Mouse (Mus musculus) right cerebral cortex, postnatal 25 days (tissue): Measurements from ENCODE around the gene Erp44.

Experiments
- DNase-seq: peaks from one replicate; pipeline ENCODE4 v3.0.0; 2022

Erp44 gene

GRCm38 (mm10) chr4:48226800-48227199 lies 52.6 kb downstream of the Erp44 start:
- DNase-seq, result no peak

- DNase-seq, result no peak
These were observed 53.8 kb downstream of the Erp44 start for GRCm38 (mm10) chr4:48225604-48226003.

- peak; percentile 31 for DNase-seq
These were observed 54.2 kb downstream of the Erp44 start for GRCm38 (mm10) chr4:48225173-48225572.

GRCm38 (mm10) chr4:48203564-48203963 lies 75.8 kb downstream of the Erp44 start:
- no peak for DNase-seq

- DNase-seq, result no peak
These were observed 80.9 kb downstream of the Erp44 start for GRCm38 (mm10) chr4:48198447-48198846.

GRCm38 (mm10) chr4:48197925-48198324 lies 81.4 kb downstream of the Erp44 start:
- DNase-seq, result no peak

- no peak for DNase-seq
These were observed 97.1 kb downstream of the Erp44 start for GRCm38 (mm10) chr4:48182115-48182806.

- no peak for DNase-seq
These were observed 98.0 kb downstream of the Erp44 start for GRCm38 (mm10) chr4:48181366-48181765.

GRCm38 (mm10) chr4:48180922-48181321 lies 98.4 kb downstream of the Erp44 start:
- no peak for DNase-seq

- no peak for DNase-seq
These were observed 103.7 kb downstream of the Erp44 start for GRCm38 (mm10) chr4:48175666-48176065.

- no peak for DNase-seq
These were observed 115.5 kb downstream of the Erp44 start for GRCm38 (mm10) chr4:48163851-48164250.

- DNase-seq, result no peak
These were observed 119.0 kb downstream of the Erp44 start for GRCm38 (mm10) chr4:48160386-48160785.

- DNase-seq, result no peak
These were observed 123.5 kb downstream of the Erp44 start for GRCm38 (mm10) chr4:48155864-48156263.

- peak; percentile 14 for DNase-seq
These were observed 126.1 kb downstream of the Erp44 start for GRCm38 (mm10) chr4:48153229-48153628.

GRCm38 (mm10) chr4:48149492-48149891 lies 129.9 kb downstream of the Erp44 start:
- DNase-seq, result no peak
